Comparison of ENCODE assay signal across 16 mouse cellular contexts in genomic region chr19:43306756-43307155, GRCm38 (mm10).
A peak's percentile ranks its signal among the peaks of the same experiment; 100 is the strongest.
DNase-seq lines count a peak whose midpoint lies in the region; ATAC-seq and TF ChIP-seq lines count a peak whose summit lies in the region.
"Had no signal": no experiment of that assay in that cellular context is flagged by ENCODE, and none has a peak within 500 bp of the region (broad histone marks: within the 10 kb centered on the region; RNA-seq: fewer than 3 reads in every experiment).

No protein-coding gene starts in this region.

- H3K27ac ChIP-seq in embryonic facial prominence, embryonic 11.5 days (replicated peaks; ENCODE audit: low read depth, low read length) = no peak overlapping the region
- H3K27ac ChIP-seq in embryonic facial prominence, embryonic 10.5 days (replicated peaks) = no peak overlapping the region
- H3K27ac ChIP-seq in liver, embryonic 14.5 days = no peak overlapping the region
- H3K27ac ChIP-seq: embryonic facial prominence, embryonic 12.5 days; forebrain, embryonic 10.5 days; heart, embryonic 10.5 days; liver, embryonic 15.5 days had no signal

- H3K27me3 ChIP-seq in embryonic facial prominence, embryonic 11.5 days (ENCODE audit: control insufficient read depth, insufficient read depth, low read length) = no peaks in the 10 kb centered on the region
- no peaks in the 10 kb centered on the region for H3K27me3 ChIP-seq in embryonic facial prominence, embryonic 10.5 days (replicated peaks; ENCODE audit: low read depth, poor library complexity, severe bottlenecking)
- H3K27me3 ChIP-seq in liver, embryonic 14.5 days (ENCODE audit: control insufficient read depth, insufficient read depth, low read length) = no peaks in the 10 kb centered on the region
- H3K27me3 ChIP-seq: embryonic facial prominence, embryonic 12.5 days; liver, embryonic 15.5 days; megakaryocyte, embryonic 14.5 days had no signal

- no peak for TF ChIP-seq EP300 in liver, embryonic 14.5 days (IDR thresholded peaks at IDR 0.05; ENCODE audit: low read depth)

- DNase-seq in embryonic facial prominence, embryonic 11.5 days (ENCODE audit: low spot score) = peak; percentile 20
- no peak for DNase-seq in embryonic facial prominence, embryonic 10.5 days (ENCODE audit: low spot score)
- no peak for DNase-seq in liver, embryonic 14.5 days (ENCODE audit: low read depth in 3 of 3, low spot score in 3 of 3)
- DNase-seq in liver (no peak), NIH3T3 (ENCODE audit: low read depth) (peak; percentile 20)
- peak; percentile 5 for DNase-seq in retina, postnatal 1 day
- no peak for DNase-seq in cerebellum, postnatal 25 days
- DNase-seq in layer of hippocampus, adult 9-11 months = no peak
- DNase-seq: cerebellum, adult 18-20 months; kidney, adult 8-10 months; spleen, adult 18-20 months had no signal

- ATAC-seq in embryonic facial prominence, embryonic 11.5 days (replicated peaks; ENCODE audit: insufficient number of reproducible peaks, low FRiP score, low TSS enrichment, low read depth) = no peak
- no peak for ATAC-seq in liver, embryonic 14.5 days (ENCODE audit: insufficient read depth)

- H3K9me3 ChIP-seq in embryonic facial prominence, embryonic 11.5 days (replicated peaks; ENCODE audit: control insufficient read depth, low read length) = no peaks in the 10 kb centered on the region
- H3K9me3 ChIP-seq in embryonic facial prominence, embryonic 10.5 days = peaks cover 9% of the 10 kb centered on the region; the same call in 1 of the 2 replicates
- no peaks in the 10 kb centered on the region for H3K9me3 ChIP-seq in liver, embryonic 14.5 days (ENCODE audit: control insufficient read depth, low read length)
- H3K9me3 ChIP-seq: forebrain, embryonic 10.5 days; heart, embryonic 10.5 days; liver, embryonic 15.5 days had no signal

- no peaks in the 10 kb centered on the region for H3K4me1 ChIP-seq in embryonic facial prominence, embryonic 11.5 days (ENCODE audit: control insufficient read depth, insufficient read depth, low read length)
- no peaks in the 10 kb centered on the region for H3K4me1 ChIP-seq in embryonic facial prominence, embryonic 10.5 days
- no peaks in the 10 kb centered on the region for H3K4me1 ChIP-seq in liver, embryonic 14.5 days (replicated peaks; ENCODE audit: control insufficient read depth in 2 of 2, insufficient read depth in 2 of 2, low read length in 1 of 2)
- H3K4me1 ChIP-seq: embryonic facial prominence, embryonic 12.5 days; forebrain, embryonic 10.5 days; heart, embryonic 10.5 days; liver, embryonic 15.5 days; megakaryocyte, embryonic 14.5 days had no signal

- TF ChIP-seq CTCF in liver, embryonic 14.5 days (IDR thresholded peaks at IDR 0.05; ENCODE audit: low read depth) = peak; percentile 36; the same call in 1 of the 2 replicates

- no peak overlapping the region for H3K4me2 ChIP-seq in embryonic facial prominence, embryonic 11.5 days (ENCODE audit: low read depth, low read length)
- H3K4me2 ChIP-seq in liver, embryonic 14.5 days (ENCODE audit: low read depth) = no peak overlapping the region
- H3K4me2 ChIP-seq: embryonic facial prominence, embryonic 12.5 days; liver, embryonic 15.5 days had no signal

- no peak overlapping the region for H3K9ac ChIP-seq in embryonic facial prominence, embryonic 11.5 days (replicated peaks; ENCODE audit: low read length)
- no peak overlapping the region for H3K9ac ChIP-seq in liver, embryonic 14.5 days (replicated peaks)
- H3K9ac ChIP-seq: embryonic facial prominence, embryonic 12.5 days; liver, embryonic 15.5 days had no signal

- H3K36me3 ChIP-seq in embryonic facial prominence, embryonic 11.5 days (replicated peaks; ENCODE audit: control insufficient read depth, insufficient read depth, low read depth, low read length) = no peaks in the 10 kb centered on the region
- H3K36me3 ChIP-seq in embryonic facial prominence, embryonic 10.5 days (replicated peaks) = no peaks in the 10 kb centered on the region
- H3K36me3 ChIP-seq in liver, embryonic 14.5 days (replicated peaks; ENCODE audit: control insufficient read depth, insufficient read depth, low read depth) = no peaks in the 10 kb centered on the region
- H3K36me3 ChIP-seq: embryonic facial prominence, embryonic 12.5 days; forebrain, embryonic 10.5 days; heart, embryonic 10.5 days; liver, embryonic 15.5 days had no signal

- H3K4me3 ChIP-seq in embryonic facial prominence, embryonic 11.5 days (ENCODE audit: low read depth, low read length) = no peak overlapping the region
- no peak overlapping the region for H3K4me3 ChIP-seq in embryonic facial prominence, embryonic 10.5 days
- H3K4me3 ChIP-seq in liver, embryonic 14.5 days (ENCODE audit: insufficient read depth in 1 of 2, low read depth in 2 of 2, low read length in 2 of 2) = no peak overlapping the region
- H3K4me3 ChIP-seq: embryonic facial prominence, embryonic 12.5 days; forebrain, embryonic 10.5 days; heart, embryonic 10.5 days; liver, embryonic 15.5 days; megakaryocyte, embryonic 14.5 days had no signal

Comparison
In these comparisons a context has a peak if more than half of its experiments do, and no peak if none do; other contexts are left out.
1. DNase-seq: peak in embryonic facial prominence, embryonic 11.5 days (single experiment), NIH3T3 (single experiment) and retina, postnatal 1 day (single experiment); none in embryonic facial prominence, embryonic 10.5 days (single experiment), liver, embryonic 14.5 days (0 of 3), liver (single experiment), cerebellum, postnatal 25 days (0 of 2) and layer of hippocampus, adult 9-11 months (single experiment).